Mouse (Mus musculus) left cerebral cortex, postnatal 14 days (tissue): Measurements from ENCODE around the gene Pigs. TPM values are rescaled to one million over a fixed set of nuclear protein-coding genes. Genes with fewer than 3 reads are reported as not detected.

Experiments
- DNase-seq, 2 experiments: peaks; one replicate each; pipeline ENCODE4 v3.0.0; 2021 to 2022; ENCODE audit warnings: low spot score in 2 of 2, mixed read lengths in 1 of 2
- intact Hi-C: fragments of 180-260 bp; cut with DNase I; formaldehyde crosslinking; loops from one replicate; pipeline ENCODE4 v1.15.1; 2025
- total RNA-seq, 2 experiments: library from RNA; stranded (reverse); gene quantifications; 2 replicates each; pipeline ENCODE4 v1.2.3; 2021

The Pigs gene
- total RNA-seq, 2 experiments from 2014 or later: 81.1 to 81.3 TPM

- intact Hi-C loops: loop anchor here (1.0 to 5.0 kb wide), 2 partner anchors 27 to 66 kb away; partner anchors contain the start of genes 2610507B11Rik and Spag5
Measured at GRCm38 (mm10) chr11:78328512-78329056, 369 bp downstream of the Pigs start.

GRCm38 (mm10) chr11:78332676-78333075 is 4.5 kb downstream of the Pigs start:
- intact Hi-C loops: no loop called here

More at GRCm38 (mm10) chr11:78328512-78329056, 369 bp downstream of the Pigs start:
- DNase-seq: no peak

GRCm38 (mm10) chr11:78333992-78334391 is 5.8 kb downstream of the Pigs start:
- DNase-seq: no peak
- intact Hi-C loops: no loop called here

More at GRCm38 (mm10) chr11:78332676-78333075, 4.5 kb downstream of the Pigs start:
- DNase-seq: no peak

- intact Hi-C loops: no loop called here
Measured at GRCm38 (mm10) chr11:78337040-78337439, 8.8 kb downstream of the Pigs start.

DNA sequence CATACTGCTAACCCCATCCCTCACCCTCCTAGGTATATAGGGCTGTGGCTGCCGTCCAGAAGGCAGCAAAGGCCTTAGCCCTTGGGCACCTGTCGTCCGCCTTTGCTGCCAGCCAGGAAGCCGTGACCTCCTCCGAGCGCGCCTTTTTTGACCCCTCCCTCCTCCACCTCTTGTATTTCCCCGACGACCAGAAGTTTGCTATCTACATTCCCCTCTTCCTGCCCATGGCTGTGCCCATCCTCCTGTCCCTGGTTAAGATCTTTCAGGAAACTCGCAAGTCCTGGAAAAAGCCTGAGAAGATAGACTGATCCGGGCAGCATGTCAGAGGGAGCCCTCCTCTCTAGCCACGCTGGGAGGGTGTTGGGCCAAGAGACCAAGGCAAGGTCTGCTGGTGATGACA is 13.5 kb downstream of the Pigs start:
- no peak for DNase-seq
- intact Hi-C loops: loop anchor here (5.0 kb wide), 1 partner anchor 79 kb away; the partner anchor contains the start of gene 2610507B11Rik

More at GRCm38 (mm10) chr11:78337040-78337439, 8.8 kb downstream of the Pigs start:
- no peak for DNase-seq

DNA sequence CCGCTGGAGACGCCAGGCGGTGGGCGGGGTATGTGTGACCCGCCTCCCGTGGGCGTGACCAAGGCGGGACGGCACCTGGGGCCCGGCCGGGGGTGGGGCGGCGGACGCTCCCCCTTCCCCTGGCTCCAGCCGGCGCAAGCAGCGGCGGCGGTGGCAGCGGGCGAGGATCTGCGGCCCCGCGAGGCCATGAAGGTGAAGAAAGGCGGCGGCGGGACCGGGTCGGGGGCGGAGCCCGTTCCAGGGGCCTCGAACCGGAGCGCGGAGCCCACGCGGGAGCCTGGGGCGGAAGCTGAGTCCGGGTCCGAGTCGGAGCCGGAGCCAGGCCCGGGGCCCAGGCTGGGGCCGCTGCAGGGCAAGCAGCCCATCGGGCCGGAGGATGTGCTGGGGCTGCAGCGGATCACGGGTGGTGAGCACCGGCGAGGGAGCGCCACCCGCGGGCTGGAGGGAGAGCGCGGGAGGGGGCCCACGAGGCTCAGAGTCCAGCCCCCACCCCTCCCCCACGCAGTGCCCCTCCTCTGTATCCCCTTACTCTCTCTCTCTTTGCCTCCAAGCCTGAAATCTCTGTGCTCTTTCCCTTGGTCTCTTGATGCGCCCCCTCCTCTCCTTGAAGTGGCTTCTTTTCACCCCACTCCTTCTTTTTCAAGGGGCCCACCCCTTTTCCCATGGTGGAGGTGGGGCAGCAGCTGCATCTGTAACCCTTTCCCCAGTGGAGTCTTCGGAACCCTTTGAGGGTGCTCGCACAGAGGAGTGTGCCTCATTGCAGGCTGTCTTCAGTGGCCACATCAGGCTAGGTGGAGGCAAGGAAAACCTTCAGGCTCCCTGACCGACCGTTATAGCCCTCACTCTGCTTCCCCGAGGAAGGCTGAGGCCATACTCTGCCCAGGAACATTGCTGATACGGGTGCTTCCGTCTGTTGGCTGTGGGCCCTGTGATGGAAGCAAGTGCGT is 15.4 kb downstream of the Pigs start, which contains the start of gene Unc119:
Gene Unc119 (plus strand): TSS at position 102 of the 947 bp plus-strand sequence.
- intact Hi-C loops: loop anchor here (5.0 kb wide), 1 partner anchor 81 kb away; the partner anchor contains the start of gene 2610507B11Rik
- DNase-seq: peak in 1 of 2 experiments; percentile 69

GRCm38 (mm10) chr11:78344328-78344889 is 16.2 kb downstream of the Pigs start:
- intact Hi-C loops: loop anchor here (5.0 kb wide), 1 partner anchor 82 kb away; the partner anchor contains the start of gene 2610507B11Rik
- no peak for DNase-seq

DNA sequence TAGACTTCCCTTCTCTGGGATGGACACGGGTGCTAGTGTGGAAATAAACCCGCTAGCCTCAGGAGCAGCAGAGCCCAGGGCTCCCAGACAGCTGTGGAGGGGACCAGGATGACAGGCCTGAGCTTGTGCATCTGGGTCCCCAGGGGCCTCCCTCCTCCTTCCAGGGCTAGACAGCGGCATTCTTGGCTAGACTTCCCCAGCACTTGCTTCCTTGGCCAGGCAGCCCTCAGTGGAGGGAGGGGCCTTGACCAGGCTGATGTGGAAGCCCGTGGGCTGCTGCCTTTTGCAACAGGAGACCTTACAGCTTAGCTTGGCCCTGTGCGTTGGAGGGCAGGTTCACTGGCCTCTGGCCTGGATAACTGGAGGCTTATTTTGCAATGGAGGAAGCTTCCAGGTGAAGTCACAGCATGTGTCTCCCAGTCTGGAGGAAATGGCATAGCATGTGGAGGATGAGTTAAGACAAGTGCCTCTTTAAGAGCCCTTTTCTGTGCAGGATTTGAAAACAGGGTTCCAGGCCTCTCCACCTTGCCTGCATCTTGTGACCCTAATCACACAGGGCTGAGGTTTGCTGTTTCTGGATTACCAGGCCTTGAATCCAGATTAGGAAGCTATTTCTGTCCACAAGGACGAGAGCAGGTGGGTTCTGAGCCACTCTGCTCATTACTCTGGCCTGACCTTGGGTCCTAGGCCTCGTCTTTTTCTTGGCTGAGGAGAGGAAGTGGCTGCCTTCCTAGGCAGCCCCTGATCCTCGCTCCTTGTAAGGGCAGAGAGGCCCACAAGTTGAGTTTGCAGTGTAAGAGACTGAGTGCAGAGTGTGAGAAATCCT is 16.9 kb downstream of the Pigs start:
- no peak for DNase-seq
- intact Hi-C loops: loop anchor here (5.0 kb wide), 1 partner anchor 83 kb away; the partner anchor contains the start of gene 2610507B11Rik

- intact Hi-C loops: no loop called here
- no peak for DNase-seq
Measured at GRCm38 (mm10) chr11:78345801-78346200, 17.6 kb downstream of the Pigs start.

DNA sequence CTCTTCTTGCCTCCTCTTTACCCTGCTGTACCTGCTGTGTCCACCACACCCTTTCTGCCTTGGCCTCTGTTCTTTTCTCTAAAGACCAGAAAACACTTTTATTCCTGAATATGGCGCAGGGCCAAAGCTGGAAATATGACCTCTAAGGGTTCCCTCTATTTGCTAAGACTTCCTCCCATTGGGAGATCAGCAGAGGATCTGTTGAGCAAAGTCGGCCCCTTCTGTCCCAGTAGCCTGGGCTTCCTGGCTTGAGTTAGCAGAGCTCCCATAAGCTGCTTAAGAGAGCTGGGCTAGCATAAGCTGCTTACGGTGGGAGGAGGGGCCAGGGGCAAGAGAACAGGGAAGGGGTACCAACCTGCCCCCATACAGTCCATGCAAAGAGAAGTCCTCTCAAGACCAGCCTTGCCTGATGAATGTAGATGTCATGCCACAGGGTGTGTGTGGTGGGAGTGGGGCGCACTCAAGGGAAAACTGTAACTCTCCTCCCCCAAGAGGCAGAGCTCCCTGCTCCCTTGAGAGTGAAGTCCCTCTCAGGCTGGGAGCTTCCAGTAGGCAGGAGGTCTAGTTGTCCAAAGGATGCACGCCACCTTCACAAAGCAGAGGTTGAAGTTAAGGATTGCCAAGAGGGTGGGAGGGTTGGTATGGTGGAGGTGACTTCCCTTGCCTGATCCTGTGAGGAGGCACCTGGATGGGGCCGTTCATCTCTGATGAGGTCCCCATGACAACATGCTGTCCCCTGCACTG is 18.3 kb downstream of the Pigs start:
- intact Hi-C loops: no loop called here
- DNase-seq: no peak

DNA sequence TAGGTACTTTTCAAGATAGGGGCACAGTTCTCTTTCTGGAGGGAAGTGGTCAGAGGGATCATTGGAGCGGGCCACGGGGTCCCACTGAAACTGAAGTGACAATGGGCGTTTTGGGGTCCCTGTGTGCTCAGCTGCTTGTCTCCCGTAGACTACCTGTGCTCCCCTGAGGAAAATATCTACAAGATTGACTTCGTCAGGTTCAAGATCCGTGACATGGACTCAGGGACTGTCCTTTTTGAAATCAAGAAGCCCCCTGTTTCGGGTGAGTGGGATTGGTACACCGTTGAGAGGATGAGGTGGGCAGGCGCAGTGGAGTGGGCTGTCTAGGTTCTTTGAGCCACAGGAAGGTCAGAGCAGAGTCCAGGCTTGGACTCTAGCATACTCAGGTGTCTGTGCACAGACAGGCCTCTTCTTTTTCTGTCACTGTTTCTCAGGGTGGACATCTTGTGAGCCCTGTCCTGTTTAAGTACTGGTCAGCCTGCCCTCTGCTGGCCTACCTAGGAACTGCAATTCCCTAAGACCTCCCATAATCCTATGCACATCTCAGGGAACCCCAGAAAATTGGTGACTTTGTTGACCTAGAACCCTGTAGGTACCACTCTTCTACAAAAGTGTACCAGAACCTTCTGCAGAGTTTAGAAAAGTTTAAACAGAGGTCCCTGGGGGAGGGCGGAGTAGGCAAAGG is 19.0 kb downstream of the Pigs start:
- DNase-seq: peak; percentile 68 to 73
- intact Hi-C loops: no loop called here

DNA sequence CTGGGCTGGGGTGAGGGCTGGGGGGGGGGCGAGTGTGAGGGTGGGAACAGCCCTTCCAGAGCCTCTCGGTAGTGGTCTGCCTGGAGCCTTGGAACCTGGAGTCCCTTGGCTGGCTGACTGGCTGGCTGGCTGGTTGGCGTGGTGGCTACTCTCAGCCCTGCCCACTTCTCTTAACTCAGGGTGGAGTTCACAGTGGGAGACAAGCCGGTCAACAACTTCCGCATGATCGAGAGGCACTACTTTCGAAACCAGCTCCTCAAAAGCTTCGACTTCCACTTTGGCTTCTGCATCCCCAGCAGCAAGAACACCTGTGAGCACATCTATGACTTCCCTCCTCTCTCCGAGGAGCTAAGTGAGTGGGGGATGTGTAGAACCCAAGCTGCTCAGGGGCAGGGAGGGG is 19.7 kb downstream of the Pigs start:
- DNase-seq: no peak
- intact Hi-C loops: no loop called here

DNA sequence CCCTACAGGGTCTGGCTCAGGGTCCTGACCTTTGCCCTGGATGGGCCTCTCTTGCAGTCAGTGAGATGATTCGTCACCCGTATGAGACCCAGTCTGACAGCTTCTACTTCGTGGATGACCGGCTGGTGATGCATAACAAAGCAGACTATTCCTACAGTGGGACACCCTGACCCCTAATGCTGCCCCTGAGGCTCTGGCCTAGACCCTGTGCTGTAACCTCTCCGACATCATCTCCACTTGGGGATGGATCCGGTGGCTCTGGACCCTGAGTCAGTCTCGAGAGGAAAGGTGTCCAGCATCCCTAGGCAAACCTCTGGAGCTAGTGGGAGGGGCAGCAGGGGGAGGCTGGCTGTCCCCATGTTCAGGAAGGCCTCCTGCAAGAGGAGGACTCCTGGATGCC is 20.3 kb downstream of the Pigs start:
- intact Hi-C loops: no loop called here
- DNase-seq: no peak

- intact Hi-C loops: no loop called here
Measured at GRCm38 (mm10) chr11:78349441-78350358, 21.5 kb downstream of the Pigs start.

GRCm38 (mm10) chr11:78353081-78353480 is 24.9 kb downstream of the Pigs start:
- intact Hi-C loops: no loop called here
- DNase-seq: no peak

More at GRCm38 (mm10) chr11:78349441-78350358, 21.5 kb downstream of the Pigs start:
- no peak for DNase-seq

DNA sequence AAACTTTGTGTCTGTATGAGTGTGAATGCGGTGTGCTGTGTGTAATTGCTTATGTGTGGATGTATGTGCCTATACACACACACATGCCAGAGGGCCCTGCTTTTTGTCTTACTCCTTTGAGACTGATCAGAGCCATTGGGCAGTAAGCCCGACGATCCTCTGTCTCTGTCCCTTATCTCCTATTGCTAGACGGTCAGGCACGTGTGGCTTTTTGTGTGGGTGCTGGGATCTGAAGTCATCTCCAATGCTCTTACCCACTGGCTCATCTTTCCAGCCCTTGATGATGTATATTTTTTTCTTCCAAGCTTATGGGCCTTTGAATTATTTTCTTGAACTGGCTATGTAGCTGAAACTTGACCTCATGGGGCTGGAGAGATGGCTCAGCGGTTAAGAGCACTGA is 26.7 kb downstream of the Pigs start:
- no peak for DNase-seq
- intact Hi-C loops: no loop called here
